Mouse (Mus musculus) heart, embryonic 15.5 days (tissue): Measurements from ENCODE around the gene Tiam2. TPM values are rescaled to one million over a fixed set of nuclear protein-coding genes. Genes with fewer than 3 reads are reported as not detected.

Experiments
- polyA plus RNA-seq: library from polyadenylated mRNA; unstranded; fragments of >200 nt; fragmentation: Nextera tagmentation; extraction: Ambion mirVana; gene quantifications from 2 replicates; pipeline ENCODE4 v1.2.1, GENCODE M21; 2015

The Tiam2 gene
- polyA plus RNA-seq, 1 experiment from 2014 or later, result 3.8 TPM

Other genes starting within 250 kb of the Tiam2 start
- 13.4 and 15.5 TPM in 2 replicates for gene Scaf8, start 211.6 kb upstream of the Tiam2 start, polyA plus RNA-seq
- gene Cldn20, start 206.0 kb downstream of the Tiam2 start, polyA plus RNA-seq, result 0.26 TPM in 1 of 2 replicates, not detected in the other
- 14.2 and 14.8 TPM in 2 replicates for gene Tfb1m, start 231.2 kb downstream of the Tiam2 start, polyA plus RNA-seq